Mouse (Mus musculus): ENCODE data around the gene Acoxl. TPM values are rescaled to one million over a fixed set of nuclear protein-coding genes. Genes with fewer than 3 reads are reported as not detected.

Gene Acoxl
- polyA plus RNA-seq, 1 experiment = not detected

- 75% methylated on average over 9 of the region's 9 CpGs for WGBS
- Histone ChIP-seq H3K36me3 (ENCODE audit: control insufficient read depth, insufficient read depth, low read length) (no peaks in the 10 kb centered on the region), H3K27ac (ENCODE audit: insufficient read depth, low read depth, low read length) (no peak overlapping the region), H3K4me3 (ENCODE audit: insufficient read depth, low read depth, low read length) (no peak overlapping the region), H3K27me3 (replicated peaks; ENCODE audit: control insufficient read depth, insufficient read depth, low read length) (no peaks in the 10 kb centered on the region), H3K4me1 (ENCODE audit: control insufficient read depth, insufficient read depth, low read length) (no peaks in the 10 kb centered on the region)
- TF ChIP-seq CTCF (conservative IDR thresholded peaks at IDR 0.05; ENCODE audit: insufficient read depth, insufficient read length, low read depth, low read length) (no peak), POLR2A (IDR thresholded peaks at IDR 0.05; ENCODE audit: low read depth, low read length) (no peak)
- no peak for DNase-seq
Observed at GRCm38 (mm10) chr2:127926679-127927324, 88.1 kb downstream of the Acoxl start.

- Histone ChIP-seq H3K36me3 (ENCODE audit: control insufficient read depth, insufficient read depth, low read length) (no peaks in the 10 kb centered on the region), H3K27me3 (replicated peaks; ENCODE audit: control insufficient read depth, insufficient read depth, low read length) (no peaks in the 10 kb centered on the region), H3K27ac (ENCODE audit: insufficient read depth, low read depth, low read length) (no peak overlapping the region), H3K4me1 (ENCODE audit: control insufficient read depth, insufficient read depth, low read length) (no peaks in the 10 kb centered on the region), H3K4me3 (ENCODE audit: insufficient read depth, low read depth, low read length) (no peak overlapping the region)
- TF ChIP-seq CTCF (conservative IDR thresholded peaks at IDR 0.05; ENCODE audit: insufficient read depth, insufficient read length, low read depth, low read length) = no peak
- no peak for TF ChIP-seq POLR2A (IDR thresholded peaks at IDR 0.05; ENCODE audit: low read depth, low read length)
- WGBS = 49% methylated on average over 15 of the region's 15 CpGs
- DNase-seq = no peak
Observed at GRCm38 (mm10) chr2:127927452-127928273, 89.0 kb downstream of the Acoxl start.

GRCm38 (mm10) chr2:127928279-127928678 is 89.6 kb downstream of the Acoxl start:
- TF ChIP-seq CTCF (conservative IDR thresholded peaks at IDR 0.05; ENCODE audit: insufficient read depth, insufficient read length, low read depth, low read length) = no peak
- no peak for TF ChIP-seq POLR2A (IDR thresholded peaks at IDR 0.05; ENCODE audit: low read depth, low read length)
- Histone ChIP-seq H3K36me3 (ENCODE audit: control insufficient read depth, insufficient read depth, low read length) (no peaks in the 10 kb centered on the region), H3K27ac (ENCODE audit: insufficient read depth, low read depth, low read length) (no peak overlapping the region), H3K4me3 (ENCODE audit: insufficient read depth, low read depth, low read length) (no peak overlapping the region), H3K27me3 (replicated peaks; ENCODE audit: control insufficient read depth, insufficient read depth, low read length) (no peaks in the 10 kb centered on the region), H3K4me1 (ENCODE audit: control insufficient read depth, insufficient read depth, low read length) (no peaks in the 10 kb centered on the region)
- DNase-seq = no peak
- WGBS = 62% methylated on average over 5 of the region's 5 CpGs

- no peak for DNase-seq
- Histone ChIP-seq H3K4me1 (ENCODE audit: control insufficient read depth, insufficient read depth, low read length) (no peaks in the 10 kb centered on the region), H3K27me3 (replicated peaks; ENCODE audit: control insufficient read depth, insufficient read depth, low read length) (no peaks in the 10 kb centered on the region), H3K4me3 (ENCODE audit: insufficient read depth, low read depth, low read length) (no peak overlapping the region), H3K36me3 (ENCODE audit: control insufficient read depth, insufficient read depth, low read length) (no peaks in the 10 kb centered on the region), H3K27ac (ENCODE audit: insufficient read depth, low read depth, low read length) (no peak overlapping the region)
- TF ChIP-seq POLR2A (IDR thresholded peaks at IDR 0.05; ENCODE audit: low read depth, low read length) (no peak), CTCF (conservative IDR thresholded peaks at IDR 0.05; ENCODE audit: insufficient read depth, insufficient read length, low read depth, low read length) (no peak)
- WGBS = 67% methylated on average over 4 of the region's 4 CpGs
Observed at GRCm38 (mm10) chr2:127928871-127929270, 90.2 kb downstream of the Acoxl start.

GRCm38 (mm10) chr2:127929939-127930715 is 91.5 kb downstream of the Acoxl start:
- DNase-seq = no peak
- TF ChIP-seq POLR2A (IDR thresholded peaks at IDR 0.05; ENCODE audit: low read depth, low read length) (no peak), CTCF (conservative IDR thresholded peaks at IDR 0.05; ENCODE audit: insufficient read depth, insufficient read length, low read depth, low read length) (no peak)
- Histone ChIP-seq H3K27me3 (replicated peaks; ENCODE audit: control insufficient read depth, insufficient read depth, low read length) (no peaks in the 10 kb centered on the region), H3K4me3 (ENCODE audit: insufficient read depth, low read depth, low read length) (no peak overlapping the region), H3K4me1 (ENCODE audit: control insufficient read depth, insufficient read depth, low read length) (no peaks in the 10 kb centered on the region), H3K27ac (ENCODE audit: insufficient read depth, low read depth, low read length) (no peak overlapping the region), H3K36me3 (ENCODE audit: control insufficient read depth, insufficient read depth, low read length) (no peaks in the 10 kb centered on the region)
- WGBS = 74% methylated on average over 6 of the region's 6 CpGs

GRCm38 (mm10) chr2:127931576-127931975 is 92.9 kb downstream of the Acoxl start:
- H3K4me3 ChIP-seq (ENCODE audit: insufficient read depth, low read depth, low read length) = no peak overlapping the region
- H3K4me1 ChIP-seq (ENCODE audit: control insufficient read depth, insufficient read depth, low read length) = no peaks in the 10 kb centered on the region
- no peak for TF ChIP-seq CTCF (conservative IDR thresholded peaks at IDR 0.05; ENCODE audit: insufficient read depth, insufficient read length, low read depth, low read length)
- no peak for TF ChIP-seq POLR2A (IDR thresholded peaks at IDR 0.05; ENCODE audit: low read depth, low read length)
- DNase-seq = no peak
- H3K27me3 ChIP-seq (replicated peaks; ENCODE audit: control insufficient read depth, insufficient read depth, low read length) = no peaks in the 10 kb centered on the region
- 79% methylated on average over 4 of the region's 4 CpGs for WGBS
- H3K27ac ChIP-seq (ENCODE audit: insufficient read depth, low read depth, low read length) = no peak overlapping the region
- no peaks in the 10 kb centered on the region for H3K36me3 ChIP-seq (ENCODE audit: control insufficient read depth, insufficient read depth, low read length)

- 89% methylated on average over 3 of the region's 3 CpGs for WGBS
- Histone ChIP-seq H3K36me3 (ENCODE audit: control insufficient read depth, insufficient read depth, low read length) (no peaks in the 10 kb centered on the region), H3K27ac (ENCODE audit: insufficient read depth, low read depth, low read length) (no peak overlapping the region), H3K4me1 (ENCODE audit: control insufficient read depth, insufficient read depth, low read length) (no peaks in the 10 kb centered on the region), H3K27me3 (replicated peaks; ENCODE audit: control insufficient read depth, insufficient read depth, low read length) (no peaks in the 10 kb centered on the region), H3K4me3 (ENCODE audit: insufficient read depth, low read depth, low read length) (no peak overlapping the region)
- TF ChIP-seq CTCF (conservative IDR thresholded peaks at IDR 0.05; ENCODE audit: insufficient read depth, insufficient read length, low read depth, low read length) = no peak
- DNase-seq = no peak
Observed at GRCm38 (mm10) chr2:127933531-127933931, 94.9 kb downstream of the Acoxl start.
